Mouse (Mus musculus): Measurements from ENCODE around the gene Erich4. TPM values are rescaled to one million over a fixed set of nuclear protein-coding genes. Genes with fewer than 3 reads are reported as not detected.

Erich4 gene
- total RNA-seq, 2 experiments from 2014 or later: not detected

GRCm38 (mm10) chr7:25625594-25626250 is 10.0 kb upstream of the Erich4 start:
- ATAC-seq (replicated peaks; ENCODE audit: low FRiP score, poor library complexity, severe bottlenecking): no peak

GRCm38 (mm10) chr7:25624851-25625250 is 9.2 kb upstream of the Erich4 start:
- ATAC-seq (replicated peaks; ENCODE audit: low FRiP score, poor library complexity, severe bottlenecking): no peak

- no peak for ATAC-seq (replicated peaks; ENCODE audit: low FRiP score, poor library complexity, severe bottlenecking)
Observed at GRCm38 (mm10) chr7:25623857-25624370, 8.2 kb upstream of the Erich4 start.

GRCm38 (mm10) chr7:25620751-25621150 is 5.1 kb upstream of the Erich4 start:
- ATAC-seq (replicated peaks; ENCODE audit: low FRiP score, poor library complexity, severe bottlenecking): no peak

DNA sequence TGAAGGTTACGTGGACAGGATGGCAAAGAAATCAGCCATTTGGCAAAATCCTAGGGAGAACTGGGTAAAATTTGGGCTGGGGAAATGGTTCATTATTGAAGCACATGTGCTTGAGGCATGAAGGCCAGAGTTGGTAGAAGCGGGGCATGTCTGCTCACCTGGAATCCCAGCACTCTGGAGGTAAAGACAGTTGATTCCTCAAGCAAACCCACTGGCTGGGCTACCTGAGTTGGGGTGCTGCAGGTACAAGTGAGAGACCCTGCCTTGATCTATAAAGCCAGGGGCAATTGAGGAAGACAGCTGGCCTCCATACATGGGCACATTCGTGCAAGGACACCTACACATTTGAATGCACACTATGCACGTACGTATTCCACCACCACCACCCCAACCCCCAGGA is 4.4 kb upstream of the Erich4 start:
- no peak for ATAC-seq (replicated peaks; ENCODE audit: low FRiP score, poor library complexity, severe bottlenecking)

DNA sequence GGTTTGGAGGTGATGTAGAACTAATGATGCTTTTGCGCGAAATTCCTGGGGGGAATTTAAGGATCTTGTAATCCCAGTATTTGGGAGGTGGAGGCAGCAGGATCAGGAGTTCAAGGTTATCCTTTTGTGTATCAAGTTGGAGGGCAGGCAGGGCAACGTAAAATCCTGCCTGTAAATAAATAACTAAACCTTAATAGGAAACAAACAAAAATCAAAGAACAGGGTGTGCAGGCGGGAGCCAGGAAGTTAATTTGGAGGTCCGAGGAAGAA is 4.0 kb upstream of the Erich4 start:
- ATAC-seq (replicated peaks; ENCODE audit: low FRiP score, poor library complexity, severe bottlenecking): no peak

DNA sequence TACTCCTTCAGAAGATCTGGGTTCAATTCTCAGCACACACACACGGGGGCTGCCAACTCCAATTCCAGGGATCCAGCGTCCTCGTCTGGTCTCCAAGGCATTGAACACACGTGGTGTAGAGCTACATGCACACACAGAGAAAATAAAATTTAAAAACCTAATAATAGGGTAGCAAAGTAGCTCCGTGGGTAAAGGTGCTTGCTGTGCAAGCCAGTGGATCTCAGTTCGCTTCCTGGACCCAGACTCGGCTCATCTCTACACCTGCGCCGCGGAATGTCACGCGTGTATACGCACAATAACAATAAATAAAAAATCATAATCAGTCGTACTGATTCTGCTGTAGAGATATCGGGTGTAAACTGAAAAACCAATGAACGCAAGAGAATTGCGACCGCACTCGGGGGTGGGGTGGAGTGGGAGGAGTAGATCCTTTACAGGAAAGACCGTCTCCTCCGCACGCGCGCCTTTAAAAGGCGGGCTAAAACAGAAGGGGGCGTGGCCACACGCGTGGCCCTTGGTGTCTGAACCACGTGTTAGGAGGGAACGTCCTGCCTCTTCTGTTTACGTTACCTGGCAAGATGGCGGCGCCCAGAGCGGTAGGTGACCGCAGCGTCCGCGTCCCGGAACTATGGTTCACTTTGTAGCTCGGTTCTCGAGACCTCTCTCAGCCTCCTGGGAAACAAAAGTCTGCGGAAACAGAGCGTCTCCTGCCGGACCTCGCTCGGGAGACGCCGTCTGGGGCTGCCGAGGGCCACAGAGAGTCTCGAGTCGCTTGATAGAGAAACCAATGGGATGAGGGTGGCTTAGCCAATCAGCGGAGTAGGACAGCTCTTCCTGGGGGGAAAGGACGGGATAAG is 3.4 kb upstream of the Erich4 start, which contains the start of gene Dmac2:
TSS of gene Dmac2 (plus strand) at position 550 of the 857 bp plus-strand sequence.
- peak; percentile 86 for ATAC-seq (replicated peaks; ENCODE audit: low FRiP score, poor library complexity, severe bottlenecking)

DNA sequence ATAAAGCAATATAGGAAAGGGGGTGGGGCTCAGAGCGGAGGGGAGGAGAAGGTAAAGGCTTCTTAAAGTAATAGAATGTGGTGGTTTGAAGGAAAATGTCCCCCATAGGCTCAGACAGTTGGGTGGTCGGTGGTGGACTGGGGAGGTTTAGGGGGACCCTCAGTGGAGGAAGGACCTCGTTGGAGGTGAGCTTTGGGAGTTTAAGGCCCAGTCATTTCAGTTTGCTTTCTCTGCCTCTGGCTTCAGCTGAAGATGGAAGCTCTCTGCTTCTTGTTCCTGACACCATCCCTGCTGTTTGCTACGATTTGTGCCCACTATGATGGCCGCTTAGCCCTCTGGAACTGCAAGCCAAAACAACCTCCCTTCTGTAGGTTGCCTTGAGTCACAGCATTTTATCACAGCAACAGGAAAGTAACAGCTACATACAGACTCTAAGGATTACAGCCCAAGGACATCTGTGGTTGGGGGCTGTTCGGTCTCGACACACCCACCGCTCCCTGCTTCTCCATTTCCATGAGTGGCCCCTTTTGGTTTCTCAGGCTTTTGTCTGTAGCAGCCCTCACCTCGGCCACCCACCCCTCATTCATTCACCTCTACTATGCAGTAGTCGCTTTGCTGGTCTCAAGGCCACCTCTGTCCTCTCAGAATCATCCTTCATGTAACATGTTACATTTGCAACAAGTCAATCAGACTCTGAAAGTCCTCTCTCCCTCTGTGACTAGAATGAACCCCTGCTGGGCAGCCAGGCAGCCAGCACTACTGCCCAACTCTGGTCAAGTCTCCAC is 1.9 kb upstream of the Erich4 start:
- ATAC-seq (replicated peaks; ENCODE audit: low FRiP score, poor library complexity, severe bottlenecking): no peak

DNA sequence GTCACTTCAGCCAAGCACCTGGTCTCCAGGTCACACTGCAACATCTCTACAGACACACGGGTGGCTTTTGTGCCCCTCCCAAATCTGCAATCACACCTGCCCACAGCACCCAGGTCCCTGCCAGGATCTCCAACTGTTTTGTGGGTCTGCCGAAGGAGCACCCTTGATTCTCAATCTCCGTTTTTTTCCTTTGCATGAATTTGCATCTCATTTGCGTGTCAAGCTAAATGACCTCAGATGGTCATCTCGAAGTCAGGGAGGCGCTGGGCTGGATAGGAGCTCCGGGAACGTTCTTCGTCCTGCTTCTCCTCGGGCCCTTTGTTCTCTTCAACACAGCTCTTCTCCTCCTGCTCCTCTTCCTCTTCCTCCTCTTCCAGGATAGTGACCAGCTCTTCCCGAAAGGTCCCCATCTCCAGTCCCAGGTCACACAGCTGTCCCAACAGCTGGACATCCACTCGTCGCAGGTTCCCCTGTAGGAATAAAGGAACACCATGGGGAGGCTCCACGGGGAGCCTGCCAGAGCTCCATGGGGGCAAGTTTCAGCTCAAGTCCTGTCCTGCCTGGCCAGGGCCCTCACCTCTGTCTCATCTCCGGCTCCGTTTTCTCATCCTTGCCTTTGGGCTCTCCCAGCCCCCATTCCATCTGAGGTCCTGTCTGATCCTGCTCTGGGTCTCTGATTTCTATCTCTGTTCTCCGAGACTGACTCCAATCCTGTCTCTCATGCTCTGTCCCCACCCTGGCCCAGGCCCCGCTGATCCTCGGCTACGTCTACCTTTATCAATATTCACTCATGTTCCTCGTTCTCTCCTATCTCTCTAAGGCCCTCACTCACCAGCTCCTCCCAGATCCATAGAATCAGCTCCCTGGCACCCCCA is 624 bp downstream of the Erich4 start:
- no peak for ATAC-seq (replicated peaks; ENCODE audit: low FRiP score, poor library complexity, severe bottlenecking)

- ATAC-seq (replicated peaks; ENCODE audit: low FRiP score, poor library complexity, severe bottlenecking): no peak
Observed at GRCm38 (mm10) chr7:25614086-25614485, 1.6 kb downstream of the Erich4 start.

DNA sequence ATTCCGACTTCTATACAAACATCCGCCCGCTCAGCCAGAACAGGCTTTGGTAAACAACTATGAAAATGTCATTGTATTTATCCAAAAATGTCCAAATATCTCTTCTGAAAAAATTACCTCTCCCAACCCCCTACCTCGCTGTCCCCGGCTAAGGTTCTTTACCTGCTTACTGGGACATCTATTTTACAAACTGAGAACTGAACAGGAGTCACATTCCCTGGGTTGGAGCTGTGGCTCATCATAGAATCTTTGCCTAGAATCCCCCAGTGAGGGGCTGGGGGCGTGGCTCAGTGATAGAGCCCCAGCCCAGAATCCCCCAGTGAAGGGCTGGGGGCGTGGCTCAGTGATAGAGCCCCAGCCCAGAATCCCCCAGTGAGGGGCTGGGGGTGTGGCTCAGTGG is 4.2 kb downstream of the Erich4 start:
- ATAC-seq (replicated peaks; ENCODE audit: low FRiP score, poor library complexity, severe bottlenecking): no peak

DNA sequence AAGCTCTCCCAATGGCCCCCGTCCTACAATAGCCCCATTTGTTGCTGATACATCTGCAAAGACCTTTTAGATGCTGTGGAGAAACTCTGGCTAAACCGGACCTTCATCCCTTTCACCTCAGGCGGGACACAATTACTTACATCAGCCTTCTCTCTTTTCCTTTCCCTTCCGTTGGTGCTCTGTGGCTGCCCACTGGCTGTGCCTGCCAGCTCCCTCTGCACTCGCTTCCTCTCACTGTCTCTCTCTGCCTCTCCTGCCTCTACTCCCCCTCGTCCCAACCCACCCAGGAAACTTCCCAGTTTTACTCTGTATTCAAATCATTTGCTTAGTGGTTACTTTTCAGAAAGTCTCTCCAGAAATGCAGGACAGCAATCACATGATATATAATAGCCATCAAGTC is 5.6 kb downstream of the Erich4 start:
- no peak for ATAC-seq (replicated peaks; ENCODE audit: low FRiP score, poor library complexity, severe bottlenecking)

DNA sequence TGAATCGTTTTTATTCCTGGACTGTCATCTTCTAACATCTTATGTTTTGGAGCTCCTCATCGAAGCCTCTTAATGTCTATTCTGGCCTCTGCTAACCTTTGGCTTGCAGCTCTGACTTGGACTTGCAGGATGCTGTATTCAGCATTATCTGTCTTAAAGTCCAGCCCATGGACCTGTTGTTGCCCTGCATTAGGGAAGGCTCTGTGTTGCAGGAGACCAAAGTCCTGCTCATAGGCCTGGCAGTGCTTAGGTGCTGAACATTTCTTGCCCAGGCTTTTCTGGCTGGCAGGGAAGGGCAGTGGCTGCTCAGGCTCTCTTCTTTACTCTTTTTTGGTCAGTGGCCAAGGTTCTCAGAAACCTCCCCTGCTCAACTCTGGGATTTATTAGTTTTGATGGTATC is 8.5 kb downstream of the Erich4 start:
- ATAC-seq (replicated peaks; ENCODE audit: low FRiP score, poor library complexity, severe bottlenecking): no peak

- no peak for ATAC-seq (replicated peaks; ENCODE audit: low FRiP score, poor library complexity, severe bottlenecking)
Observed at GRCm38 (mm10) chr7:25606625-25607063, 9.0 kb downstream of the Erich4 start.

- no peak for ATAC-seq (replicated peaks; ENCODE audit: low FRiP score, poor library complexity, severe bottlenecking)
Observed at GRCm38 (mm10) chr7:25601346-25601745, 14.3 kb downstream of the Erich4 start.

DNA sequence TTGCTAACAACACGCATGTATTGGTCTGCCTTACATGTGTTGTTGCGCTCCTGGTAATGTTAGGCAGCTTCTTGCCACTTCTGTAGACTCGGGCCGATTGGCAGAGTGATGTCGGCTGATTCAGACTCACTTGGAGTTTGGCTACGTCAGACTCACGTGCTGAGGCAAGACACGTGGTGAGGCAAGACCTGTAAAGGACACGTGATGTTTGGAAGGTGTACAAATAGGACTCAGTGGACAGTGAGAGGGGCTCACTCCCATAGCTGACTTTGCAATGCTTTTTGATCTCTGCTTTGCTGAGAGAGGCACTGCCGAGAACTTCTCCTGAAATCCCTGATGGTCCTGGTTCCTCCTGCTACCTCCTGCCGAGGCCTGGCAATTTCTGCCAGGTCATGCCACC is 15.0 kb downstream of the Erich4 start:
- ATAC-seq (replicated peaks; ENCODE audit: low FRiP score, poor library complexity, severe bottlenecking): no peak

GRCm38 (mm10) chr7:25599663-25600062 is 16.0 kb downstream of the Erich4 start:
- peak; percentile 57 for ATAC-seq (replicated peaks; ENCODE audit: low FRiP score, poor library complexity, severe bottlenecking)

- ATAC-seq (replicated peaks; ENCODE audit: low FRiP score, poor library complexity, severe bottlenecking): no peak
Observed at GRCm38 (mm10) chr7:25593859-25594258, 21.8 kb downstream of the Erich4 start.

DNA sequence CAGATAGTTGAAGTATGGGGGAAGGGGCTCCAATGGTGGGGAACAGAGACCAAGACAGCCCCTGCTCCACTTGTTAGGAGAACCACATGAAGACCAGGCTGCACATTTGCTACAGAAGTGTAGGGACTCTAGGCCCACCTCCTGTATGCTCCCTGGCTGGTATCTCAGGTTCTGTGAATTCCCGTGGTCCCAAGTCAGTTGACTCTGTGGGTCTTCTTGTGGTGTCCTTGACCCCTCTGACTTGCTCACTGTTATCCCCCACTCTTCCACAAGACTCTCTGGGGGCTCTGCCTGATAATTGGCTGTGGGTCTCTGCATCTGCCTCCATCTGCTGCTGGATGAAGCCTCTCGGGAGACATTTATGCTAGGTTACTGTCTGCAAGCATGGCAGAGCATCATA is 24.5 kb downstream of the Erich4 start:
- no peak for ATAC-seq (replicated peaks; ENCODE audit: low FRiP score, poor library complexity, severe bottlenecking)

Data from erythroid progenitor cell, adult 5-6 weeks (primary cell).